Comparison of ENCODE assay signal across 12 mouse cellular contexts in genomic region chr1:64970685-64971084, GRCm38 (mm10). TPM values are rescaled to one million over a fixed set of nuclear protein-coding genes. Genes with fewer than 3 reads are reported as not detected.
DNase-seq lines count a peak whose midpoint lies in the region; ATAC-seq and TF ChIP-seq lines count a peak whose summit lies in the region.
"Had no signal": no experiment of that assay in that cellular context is flagged by ENCODE, and none has a peak within 500 bp of the region (broad histone marks: within the 10 kb centered on the region; RNA-seq: fewer than 3 reads in every experiment).

No protein-coding gene starts in this region.

- no peak for TF ChIP-seq CTCF in thymus, adult 2 months (IDR thresholded peaks at IDR 0.05; ENCODE audit: borderline replicate concordance, control insufficient read depth, extremely low read depth, insufficient read depth, low read length, poor library complexity)

- WGBS in thymus, adult 2 months, result 60% methylated on average over 5 of the region's 5 CpGs
- WGBS in forebrain, embryonic 15.5 days, result 79% methylated on average over 5 of the region's 5 CpGs

- H3K9ac ChIP-seq in forebrain, embryonic 15.5 days (replicated peaks), result no peak overlapping the region
- H3K9ac ChIP-seq: embryonic facial prominence, embryonic 12.5 days; hindbrain, embryonic 13.5 days had no signal

- no peaks in the 10 kb centered on the region for H3K9me3 ChIP-seq in forebrain, embryonic 15.5 days
- H3K9me3 ChIP-seq: embryonic facial prominence, embryonic 12.5 days; hindbrain, embryonic 13.5 days had no signal

- peaks cover 6% of the 10 kb centered on the region for H3K4me1 ChIP-seq in thymus, adult 2 months (replicated peaks; ENCODE audit: control insufficient read depth, insufficient read depth, low read length)
- peaks cover 8% of the 10 kb centered on the region for H3K4me1 ChIP-seq in forebrain, embryonic 15.5 days
- H3K4me1 ChIP-seq: embryonic facial prominence, embryonic 12.5 days had no signal

- H3K27ac ChIP-seq in thymus, adult 2 months (ENCODE audit: control insufficient read depth, insufficient read depth, low read length), result peak overlapping the region; percentile 68
- no peak overlapping the region for H3K27ac ChIP-seq in forebrain, embryonic 15.5 days (replicated peaks)
- H3K27ac ChIP-seq: embryonic facial prominence, embryonic 12.5 days; hindbrain, embryonic 13.5 days had no signal

- intact Hi-C loops in left cerebral cortex, postnatal 14 days (cut with DNase I), result no loop called here

- DNase-seq in adrenal gland, postnatal 14 days, result peak; percentile 17
- DNase-seq in adrenal gland, adult 8-10 months, result no peak
- DNase-seq in thymus, adult 2 months, result peak; percentile 6
- no peak for DNase-seq in thymus, adult 18-20 months
- DNase-seq in left cerebral cortex, postnatal 14 days (ENCODE audit: low spot score in 2 of 2), result no peak
- DNase-seq in left cerebral cortex, adult 9 months (ENCODE audit: low spot score in 2 of 2), result no peak
- DNase-seq: cerebellum, adult 9-10 months; right cerebral cortex, postnatal 25 days had no signal

- no peak overlapping the region for H3K4me2 ChIP-seq in forebrain, embryonic 15.5 days (replicated peaks)
- H3K4me2 ChIP-seq: embryonic facial prominence, embryonic 12.5 days; hindbrain, embryonic 13.5 days had no signal

- no peak for TF ChIP-seq POLR2A in thymus, adult 2 months (IDR thresholded peaks at IDR 0.05; ENCODE audit: control insufficient read depth, extremely low read depth, insufficient read depth, low read length, poor library complexity)

- H3K36me3 ChIP-seq in thymus, adult 2 months (ENCODE audit: control insufficient read depth, insufficient read depth, low read length), result no peaks in the 10 kb centered on the region
- no peaks in the 10 kb centered on the region for H3K36me3 ChIP-seq in forebrain, embryonic 15.5 days
- H3K36me3 ChIP-seq: embryonic facial prominence, embryonic 12.5 days; hindbrain, embryonic 13.5 days had no signal

- ATAC-seq in megakaryocyte, adult 5-6 weeks (ENCODE audit: poor library complexity, severe bottlenecking), result peak; percentile 59
- ATAC-seq in forebrain, embryonic 15.5 days (replicated peaks), result no peak

- H3K4me3 ChIP-seq in thymus, adult 2 months (ENCODE audit: control insufficient read depth, insufficient read depth, low read length), result no peak overlapping the region
- H3K4me3 ChIP-seq in forebrain, embryonic 15.5 days, result no peak overlapping the region
- H3K4me3 ChIP-seq: embryonic facial prominence, embryonic 12.5 days; hindbrain, embryonic 13.5 days had no signal

- H3K27me3 ChIP-seq in thymus, adult 2 months (ENCODE audit: control insufficient read depth, insufficient read depth, low read length), result no peaks in the 10 kb centered on the region
- H3K27me3 ChIP-seq in forebrain, embryonic 15.5 days, result peaks cover 17% of the 10 kb centered on the region
- H3K27me3 ChIP-seq: embryonic facial prominence, embryonic 12.5 days; hindbrain, embryonic 13.5 days had no signal

RNA-seq across cellular contexts. Expression of gene Plekhm3, which starts 14.1 kb away (rescaled TPM):
- 19.2 and 20.4 TPM in 2 replicates for total RNA-seq in adrenal gland, postnatal 14 days (2021)
- total RNA-seq in adrenal gland, adult 8-10 months (2022), result 10 to 100 TPM; 21.0 to 40.6 (median 31.8) TPM
- polyA plus RNA-seq in thymus, adult 2 months (2012; rRNA removed), result 4.4 and 4.8 TPM in 2 replicates
- total RNA-seq in megakaryocyte, adult 5-6 weeks (2015), result 38.5 and 40.6 TPM in 2 replicates
- 26.4 and 39.1 TPM in 2 replicates for total RNA-seq in megakaryocyte, adult 5-6 weeks (2017)
- polyA plus RNA-seq in forebrain, embryonic 15.5 days (2015; fragmentation: Nextera tagmentation; extraction: Ambion mirVana), result 10.3 and 10.9 TPM in 2 replicates
- total RNA-seq in left cerebral cortex, postnatal 14 days (2021), result 10 to 100 TPM; 29.5 to 30.0 TPM

Comparison
In these comparisons a context has a peak if more than half of its experiments do, and no peak if none do; other contexts are left out.
1. DNase-seq: peak in adrenal gland, postnatal 14 days (single experiment) and thymus, adult 2 months (single experiment); none in adrenal gland, adult 8-10 months (single experiment), thymus, adult 18-20 months (0 of 2), left cerebral cortex, postnatal 14 days (0 of 2) and left cerebral cortex, adult 9 months (0 of 2).